Mouse (Mus musculus) layer of hippocampus, postnatal 25 days (tissue): ENCODE measurements around the gene Crtc1. TPM values are rescaled to one million over a fixed set of nuclear protein-coding genes. Genes with fewer than 3 reads are reported as not detected.

Experiments
- DNase-seq, 2 experiments: peaks; one replicate each; pipeline ENCODE4 v3.0.0; 2022; ENCODE audit warnings: mixed read lengths in 2 of 2, low spot score in 1 of 2; ENCODE audit errors: extremely low spot score in 1 of 2
- total RNA-seq, 2 experiments: library from RNA; stranded (reverse); gene quantifications; 2 replicates each; pipeline ENCODE4 v1.2.3; 2021

Crtc1 gene
- total RNA-seq, 2 experiments from 2014 or later: 166 to 172 TPM

- DNase-seq: peak; percentile 99 to 100
These were observed 86.1 kb downstream of the Crtc1 start, which contains the start of gene Upf1 for GRCm38 (mm10) chr8:70353194-70353817. Upf1 (minus strand) TSS chr8:70353278.

GRCm38 (mm10) chr8:70352657-70353151, 86.7 kb downstream of the Crtc1 start:
- peak in 1 of 2 experiments; percentile 51 for DNase-seq

GRCm38 (mm10) chr8:70352000-70352384, 87.4 kb downstream of the Crtc1 start:
- DNase-seq: no peak

GRCm38 (mm10) chr8:70351035-70351999, 88.1 kb downstream of the Crtc1 start:
- DNase-seq: no peak

- DNase-seq: no peak
These were observed 91.4 kb downstream of the Crtc1 start for GRCm38 (mm10) chr8:70347860-70348420.

GRCm38 (mm10) chr8:70347443-70347842, 91.9 kb downstream of the Crtc1 start:
- no peak for DNase-seq

GRCm38 (mm10) chr8:70344279-70344678, 95.1 kb downstream of the Crtc1 start:
- DNase-seq: no peak

GRCm38 (mm10) chr8:70343696-70344095, 95.7 kb downstream of the Crtc1 start:
- peak in 1 of 2 experiments; percentile 56 for DNase-seq

GRCm38 (mm10) chr8:70343076-70343475, 96.3 kb downstream of the Crtc1 start:
- DNase-seq: no peak

GRCm38 (mm10) chr8:70342007-70342406, 97.4 kb downstream of the Crtc1 start:
- DNase-seq: no peak

- no peak for DNase-seq
These were observed 98.7 kb downstream of the Crtc1 start for GRCm38 (mm10) chr8:70340659-70341058.

GRCm38 (mm10) chr8:70338931-70339330, 100.4 kb downstream of the Crtc1 start:
- DNase-seq: no peak

GRCm38 (mm10) chr8:70332878-70333202, 106.5 kb downstream of the Crtc1 start:
- DNase-seq: no peak

Other genes starting within 250 kb of the Crtc1 start
- 10 to 100 TPM; 34.9 to 42.0 TPM for gene Slc25a42, start 227.3 kb downstream of the Crtc1 start, total RNA-seq
- gene Sugp2, start 205.4 kb downstream of the Crtc1 start, total RNA-seq: 100 to 1,000 TPM; 107 to 133 TPM
- 10 to 100 TPM; 43.4 to 49.4 TPM for gene Armc6, start 205.1 kb downstream of the Crtc1 start, total RNA-seq
- gene Homer3, start 156.8 kb downstream of the Crtc1 start, total RNA-seq: 10 to 100 TPM; 84.4 to 86.0 TPM
- gene Ddx49, start 137.1 kb downstream of the Crtc1 start, total RNA-seq: 10 to 100 TPM; 44.7 to 47.5 TPM
- gene Cope, start 137.1 kb downstream of the Crtc1 start, total RNA-seq: 100 to 1,000 TPM; 123 to 141 TPM
- gene Cers1, start 123.8 kb downstream of the Crtc1 start, total RNA-seq: 100 to 1,000 TPM; 117 to 122 TPM
- gene Gdf1, start 109.8 kb downstream of the Crtc1 start, total RNA-seq: 10 to 100 TPM; 14.1 to 19.4 TPM
- gene Upf1, start 86.3 kb downstream of the Crtc1 start, total RNA-seq: 10 to 100 TPM; 61.8 to 66.1 TPM
- gene Comp, start 66.0 kb downstream of the Crtc1 start, total RNA-seq: under 1 TPM; 0.32 to 0.47 TPM
- gene Klhl26, start 37.4 kb upstream of the Crtc1 start, total RNA-seq: 10 to 100 TPM; 54.1 to 60.7 TPM
- 100 to 1,000 TPM; 318 to 351 TPM for gene Tmem59l, start 47.8 kb upstream of the Crtc1 start, total RNA-seq
- gene Crlf1, start 53.6 kb upstream of the Crtc1 start, total RNA-seq: 10 to 100 TPM; 45.2 to 49.5 TPM
- 100 to 1,000 TPM in 1 of 2 experiments, 10 to 100 TPM in 1; 91.1 to 101 TPM for gene Rex1bd, start 67.2 kb upstream of the Crtc1 start, total RNA-seq
- gene Uba52, start 71.2 kb upstream of the Crtc1 start, total RNA-seq: 1,000 to 10,000 TPM; 1,005 to 1,128 TPM
- 100 to 1,000 TPM; 432 to 468 TPM for gene Fkbp8, start 88.1 kb upstream of the Crtc1 start, total RNA-seq
- gene Kxd1, start 88.4 kb upstream of the Crtc1 start, total RNA-seq: 10 to 100 TPM; 37.8 to 38.0 TPM
- gene Ell, start 99.9 kb upstream of the Crtc1 start, total RNA-seq: 10 to 100 TPM; 20.3 to 23.5 TPM
- 10 to 100 TPM; 41.5 to 47.0 TPM for gene Isyna1, start 154.8 kb upstream of the Crtc1 start, total RNA-seq
- gene Ssbp4, start 169.3 kb upstream of the Crtc1 start, total RNA-seq: 100 to 1,000 TPM; 285 to 304 TPM
- 1 to 10 TPM in 1 of 2 experiments, under 1 TPM in 1; 0.63 to 1.0 TPM for gene Lrrc25, start 176.6 kb upstream of the Crtc1 start, total RNA-seq
- under 1 TPM in 1 of 2 experiments, not detected in 1; 0.26 TPM for gene Gdf15, start 192.9 kb upstream of the Crtc1 start, total RNA-seq
- gene Pgpep1, start 220.8 kb upstream of the Crtc1 start, total RNA-seq: 10 to 100 TPM; 21.1 to 25.1 TPM
- 10 to 100 TPM; 66.2 to 67.4 TPM for gene Lsm4, start 233.7 kb upstream of the Crtc1 start, total RNA-seq